Mouse (Mus musculus) bone marrow, adult 2 months (tissue): Measurements from ENCODE around the gene Aars.

Experiments used
- CTCF ChIP-seq: fragments of 200-500 bp; IDR thresholded peaks from 2 replicates; pipeline ENCODE4 v1.5.1; 2011; ENCODE audit warnings: low read length, control low read depth; ENCODE audit not compliant: control insufficient read depth, insufficient read depth
- POLR2A ChIP-seq: fragments of 200-500 bp; IDR thresholded peaks from 2 replicates; pipeline ENCODE4 v1.6.1; 2011; ENCODE audit warnings: low read depth, mild to moderate bottlenecking, control low read depth, low read length, borderline replicate concordance; ENCODE audit not compliant: control insufficient read depth

GRCm38 (mm10) chr8:111090126-111090525 is 57.2 kb downstream of the Aars start:
- TF ChIP-seq CTCF (peak; percentile 94), POLR2A (no peak)
